Mouse (Mus musculus): ENCODE measurements around the gene Ly6g6c. TPM values are rescaled to one million over a fixed set of nuclear protein-coding genes. Genes with fewer than 3 reads are reported as not detected.

Ly6g6c gene
- polyA plus RNA-seq, 1 experiment, result not detected

- H3K27ac ChIP-seq (ENCODE audit: insufficient read depth, low read depth, low read length), result no peak overlapping the region
- TF ChIP-seq POLR2A (IDR thresholded peaks at IDR 0.05; ENCODE audit: borderline replicate concordance, low read depth, low read length), result no peak
- no peak for TF ChIP-seq CTCF (IDR thresholded peaks at IDR 0.05; ENCODE audit: low read depth, low read length)
- no peak overlapping the region for H3K4me3 ChIP-seq (ENCODE audit: insufficient read depth, low read length)
- peaks cover 18% of the 10 kb centered on the region for H3K4me1 ChIP-seq (ENCODE audit: control insufficient read depth, insufficient read depth, low read length)
Measured at GRCm38 (mm10) chr17:35055691-35056495, 9.3 kb upstream of the Ly6g6c start.

- no peak for TF ChIP-seq POLR2A (IDR thresholded peaks at IDR 0.05; ENCODE audit: borderline replicate concordance, low read depth, low read length)
- TF ChIP-seq CTCF (IDR thresholded peaks at IDR 0.05; ENCODE audit: low read depth, low read length), result no peak
- H3K27ac ChIP-seq (ENCODE audit: insufficient read depth, low read depth, low read length), result no peak overlapping the region
- H3K4me1 ChIP-seq (ENCODE audit: control insufficient read depth, insufficient read depth, low read length), result peaks cover 17% of the 10 kb centered on the region
- H3K4me3 ChIP-seq (ENCODE audit: insufficient read depth, low read length), result no peak overlapping the region
Measured at GRCm38 (mm10) chr17:35057090-35057489, 8.1 kb upstream of the Ly6g6c start.

- H3K4me1 ChIP-seq (ENCODE audit: control insufficient read depth, insufficient read depth, low read length), result peaks cover 7% of the 10 kb centered on the region
- H3K4me3 ChIP-seq (ENCODE audit: insufficient read depth, low read length), result no peak overlapping the region
- H3K27ac ChIP-seq (ENCODE audit: insufficient read depth, low read depth, low read length), result no peak overlapping the region
- TF ChIP-seq POLR2A (IDR thresholded peaks at IDR 0.05; ENCODE audit: borderline replicate concordance, low read depth, low read length) (no peak), CTCF (IDR thresholded peaks at IDR 0.05; ENCODE audit: low read depth, low read length) (no peak)
Measured at GRCm38 (mm10) chr17:35058316-35058715, 6.9 kb upstream of the Ly6g6c start.

GRCm38 (mm10) chr17:35058911-35059892, 6.0 kb upstream of the Ly6g6c start, which contains the start of gene Ddah2:
Gene Ddah2 (plus strand): TSS chr17:35059035.
- TF ChIP-seq CTCF (IDR thresholded peaks at IDR 0.05; ENCODE audit: low read depth, low read length), result peak; percentile 65
- TF ChIP-seq POLR2A (IDR thresholded peaks at IDR 0.05; ENCODE audit: borderline replicate concordance, low read depth, low read length), result no peak
- peaks cover 1% of the 10 kb centered on the region; the same call in 1 of the 2 replicates for H3K4me1 ChIP-seq (ENCODE audit: control insufficient read depth, insufficient read depth, low read length)
- peak within 1 kb of the TSS; percentile 57 for H3K4me3 ChIP-seq (ENCODE audit: insufficient read depth, low read length)
- no peak within 1 kb of the TSS for H3K27ac ChIP-seq (ENCODE audit: insufficient read depth, low read depth, low read length)

GRCm38 (mm10) chr17:35060071-35060470, 5.1 kb upstream of the Ly6g6c start:
- Histone ChIP-seq H3K4me1 (ENCODE audit: control insufficient read depth, insufficient read depth, low read length) (0 out of 2 replicates have a peak, but pooled peaks cover 2% of the 10 kb centered on the region), H3K27ac (ENCODE audit: insufficient read depth, low read depth, low read length) (no peak overlapping the region), H3K4me3 (ENCODE audit: insufficient read depth, low read length) (no peak overlapping the region)
- no peak for TF ChIP-seq POLR2A (IDR thresholded peaks at IDR 0.05; ENCODE audit: borderline replicate concordance, low read depth, low read length)
- TF ChIP-seq CTCF (IDR thresholded peaks at IDR 0.05; ENCODE audit: low read depth, low read length), result no peak

GRCm38 (mm10) chr17:35060737-35061297, 4.4 kb upstream of the Ly6g6c start:
- TF ChIP-seq POLR2A (IDR thresholded peaks at IDR 0.05; ENCODE audit: borderline replicate concordance, low read depth, low read length), result no peak
- TF ChIP-seq CTCF (IDR thresholded peaks at IDR 0.05; ENCODE audit: low read depth, low read length), result no peak
- Histone ChIP-seq H3K4me3 (ENCODE audit: insufficient read depth, low read length) (no peak overlapping the region), H3K4me1 (ENCODE audit: control insufficient read depth, insufficient read depth, low read length) (0 out of 2 replicates have a peak, but pooled peaks cover 2% of the 10 kb centered on the region), H3K27ac (ENCODE audit: insufficient read depth, low read depth, low read length) (no peak overlapping the region)

GRCm38 (mm10) chr17:35061299-35061698, 3.9 kb upstream of the Ly6g6c start:
- H3K4me3 ChIP-seq (ENCODE audit: insufficient read depth, low read length), result no peak overlapping the region
- no peak for TF ChIP-seq CTCF (IDR thresholded peaks at IDR 0.05; ENCODE audit: low read depth, low read length)
- TF ChIP-seq POLR2A (IDR thresholded peaks at IDR 0.05; ENCODE audit: borderline replicate concordance, low read depth, low read length), result no peak

GRCm38 (mm10) chr17:35063466-35063865, 1.7 kb upstream of the Ly6g6c start:
- H3K4me1 ChIP-seq (ENCODE audit: control insufficient read depth, insufficient read depth, low read length), result 0 out of 2 replicates have a peak, but pooled peaks cover 2% of the 10 kb centered on the region
- TF ChIP-seq POLR2A (IDR thresholded peaks at IDR 0.05; ENCODE audit: borderline replicate concordance, low read depth, low read length) (no peak), CTCF (IDR thresholded peaks at IDR 0.05; ENCODE audit: low read depth, low read length) (no peak)
- no peak overlapping the region for H3K4me3 ChIP-seq (ENCODE audit: insufficient read depth, low read length)
- no peak overlapping the region for H3K27ac ChIP-seq (ENCODE audit: insufficient read depth, low read depth, low read length)

More at GRCm38 (mm10) chr17:35061299-35061698, 3.9 kb upstream of the Ly6g6c start:
- Histone ChIP-seq H3K27ac (ENCODE audit: insufficient read depth, low read depth, low read length) (no peak overlapping the region), H3K4me1 (ENCODE audit: control insufficient read depth, insufficient read depth, low read length) (0 out of 2 replicates have a peak, but pooled peaks cover 2% of the 10 kb centered on the region)

GRCm38 (mm10) chr17:35064378-35064877, 760 bp upstream of the Ly6g6c start:
- Histone ChIP-seq H3K4me1 (ENCODE audit: control insufficient read depth, insufficient read depth, low read length) (0 out of 2 replicates have a peak, but pooled peaks cover 2% of the 10 kb centered on the region), H3K4me3 (ENCODE audit: insufficient read depth, low read length) (no peak overlapping the region), H3K27ac (ENCODE audit: insufficient read depth, low read depth, low read length) (no peak overlapping the region)
- TF ChIP-seq POLR2A (IDR thresholded peaks at IDR 0.05; ENCODE audit: borderline replicate concordance, low read depth, low read length) (no peak), CTCF (IDR thresholded peaks at IDR 0.05; ENCODE audit: low read depth, low read length) (no peak)
